Mouse (Mus musculus): ENCODE measurements around the gene Il17rb. TPM values are rescaled to one million over a fixed set of nuclear protein-coding genes. Genes with fewer than 3 reads are reported as not detected.

The Il17rb gene
- polyA plus RNA-seq, 1 experiment from 2014 or later, result 1.2 TPM

- ATAC-seq (ENCODE audit: insufficient number of reproducible peaks, low FRiP score, low TSS enrichment, low read depth) (peak; percentile 100), DNase-seq (ENCODE audit: low spot score) (peak; percentile 93)
- Histone ChIP-seq H3K27ac (replicated peaks; ENCODE audit: low read depth, low read length) (no peak within 1 kb of the TSS), H3K9me3 (ENCODE audit: control insufficient read depth, low read length) (no peaks in the 10 kb centered on the region), H3K4me1 (ENCODE audit: control insufficient read depth, insufficient read depth, low read length) (peaks cover 6% of the 10 kb centered on the region), H3K4me3 (ENCODE audit: low read depth, low read length) (peak within 1 kb of the TSS; percentile 89), H3K9ac (ENCODE audit: low read length) (peak within 1 kb of the TSS; percentile 77), H3K36me3 (ENCODE audit: control insufficient read depth, insufficient read depth, low read length) (peaks cover 12% of the 10 kb centered on the region; the same call in 1 of the 2 replicates), H3K27me3 (ENCODE audit: control insufficient read depth, insufficient read depth, low read length) (no peaks in the 10 kb centered on the region), H3K4me2 (ENCODE audit: low read depth, severe bottlenecking) (peak within 1 kb of the TSS; percentile 52)
- under 1% methylated on average over 49 of the region's 49 CpGs for WGBS
Measured at GRCm38 (mm10) chr14:29968075-29968821, 40.4 kb downstream of the Il17rb start, which contains the start of gene Selenok. TSS of gene Selenok (plus strand) at chr14:29968308.

- WGBS, result 64% methylated on average over 7 of the region's 7 CpGs
- peak overlapping the region; percentile 52 for H3K4me2 ChIP-seq (ENCODE audit: low read depth, severe bottlenecking)
- peaks cover 6% of the 10 kb centered on the region for H3K4me1 ChIP-seq (ENCODE audit: control insufficient read depth, insufficient read depth, low read length)
- H3K4me3 ChIP-seq (ENCODE audit: low read depth, low read length), result peak overlapping the region; percentile 89
- peaks cover 10% of the 10 kb centered on the region; the same call in 1 of the 2 replicates for H3K36me3 ChIP-seq (ENCODE audit: control insufficient read depth, insufficient read depth, low read length)
- no peaks in the 10 kb centered on the region for H3K27me3 ChIP-seq (ENCODE audit: control insufficient read depth, insufficient read depth, low read length)
- H3K27ac ChIP-seq (replicated peaks; ENCODE audit: low read depth, low read length), result no peak overlapping the region
- ATAC-seq (ENCODE audit: insufficient number of reproducible peaks, low FRiP score, low TSS enrichment, low read depth), result no peak
- DNase-seq (ENCODE audit: low spot score), result peak; percentile 24
- no peaks in the 10 kb centered on the region for H3K9me3 ChIP-seq (ENCODE audit: control insufficient read depth, low read length)
- H3K9ac ChIP-seq (ENCODE audit: low read length), result peak overlapping the region; percentile 53
Measured at GRCm38 (mm10) chr14:29967611-29968010, 41.1 kb downstream of the Il17rb start.

DNA sequence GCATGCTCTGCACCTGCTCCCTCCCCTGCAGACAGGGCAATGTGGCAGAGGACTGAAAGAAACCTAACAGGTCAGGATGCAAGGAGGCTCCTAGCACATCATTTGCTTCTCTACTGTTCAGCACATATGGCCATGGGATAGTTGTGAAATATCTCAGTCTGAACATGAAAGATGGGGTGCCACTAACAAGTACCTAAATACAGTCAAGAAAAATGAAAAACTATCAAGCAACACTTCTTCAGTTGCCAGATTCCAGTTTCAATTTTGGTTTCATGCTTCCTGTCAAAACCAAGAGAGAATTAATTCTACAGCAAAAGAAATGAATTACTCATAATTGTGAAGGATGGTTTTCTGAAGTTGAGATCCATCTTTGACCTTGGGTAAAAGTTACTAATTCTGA is 51.3 kb downstream of the Il17rb start:
- H3K27ac ChIP-seq (replicated peaks; ENCODE audit: low read depth, low read length), result no peak overlapping the region
- DNase-seq (ENCODE audit: low spot score) (no peak), ATAC-seq (ENCODE audit: insufficient number of reproducible peaks, low FRiP score, low TSS enrichment, low read depth) (no peak)
- no peaks in the 10 kb centered on the region for H3K9me3 ChIP-seq (ENCODE audit: control insufficient read depth, low read length)
- no peaks in the 10 kb centered on the region for H3K4me1 ChIP-seq (ENCODE audit: control insufficient read depth, insufficient read depth, low read length)
- no peak overlapping the region for H3K4me2 ChIP-seq (ENCODE audit: low read depth, severe bottlenecking)
- H3K27me3 ChIP-seq (ENCODE audit: control insufficient read depth, insufficient read depth, low read length), result no peaks in the 10 kb centered on the region
- no peak overlapping the region for H3K4me3 ChIP-seq (ENCODE audit: low read depth, low read length)
- H3K36me3 ChIP-seq (ENCODE audit: control insufficient read depth, insufficient read depth, low read length), result no peaks in the 10 kb centered on the region
- no peak overlapping the region for H3K9ac ChIP-seq (ENCODE audit: low read length)

GRCm38 (mm10) chr14:29950805-29951204 is 57.9 kb downstream of the Il17rb start:
- WGBS, result 86% methylated on average over 4 of the region's 4 CpGs
- no peak overlapping the region for H3K4me2 ChIP-seq (ENCODE audit: low read depth, severe bottlenecking)
- H3K27me3 ChIP-seq (ENCODE audit: control insufficient read depth, insufficient read depth, low read length), result no peaks in the 10 kb centered on the region
- no peaks in the 10 kb centered on the region for H3K9me3 ChIP-seq (ENCODE audit: control insufficient read depth, low read length)
- no peak overlapping the region for H3K9ac ChIP-seq (ENCODE audit: low read length)
- DNase-seq (ENCODE audit: low spot score) (no peak), ATAC-seq (ENCODE audit: insufficient number of reproducible peaks, low FRiP score, low TSS enrichment, low read depth) (no peak)
- H3K36me3 ChIP-seq (ENCODE audit: control insufficient read depth, insufficient read depth, low read length), result no peaks in the 10 kb centered on the region
- H3K27ac ChIP-seq (replicated peaks; ENCODE audit: low read depth, low read length), result no peak overlapping the region
- H3K4me1 ChIP-seq (ENCODE audit: control insufficient read depth, insufficient read depth, low read length), result no peaks in the 10 kb centered on the region
- H3K4me3 ChIP-seq (ENCODE audit: low read depth, low read length), result no peak overlapping the region

DNA sequence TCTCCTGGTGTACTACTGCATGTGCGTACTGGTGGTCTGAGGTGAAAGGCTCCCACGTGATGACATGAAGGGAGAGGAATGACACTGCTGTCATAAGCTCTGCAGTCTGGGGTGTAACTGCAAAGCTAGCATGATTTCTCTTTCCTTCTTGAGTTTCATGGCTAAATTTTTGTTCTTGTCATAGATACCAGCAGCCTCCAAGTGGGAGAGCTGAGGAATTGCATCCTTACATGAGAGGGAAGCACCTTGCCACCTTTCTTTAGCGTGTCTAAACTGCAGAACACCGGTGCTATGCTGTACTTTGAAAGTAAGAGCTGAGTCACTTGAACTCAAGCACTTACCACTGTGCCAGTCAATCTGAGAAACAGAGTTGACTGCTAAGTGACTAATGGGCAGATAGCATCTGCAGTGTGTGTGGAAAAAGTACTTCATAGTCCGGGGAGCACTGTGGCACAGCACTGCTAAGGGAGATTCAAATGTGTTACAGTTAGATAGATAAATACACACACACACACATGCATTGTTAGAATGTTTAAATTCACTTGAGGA is 61.9 kb downstream of the Il17rb start:
- no peaks in the 10 kb centered on the region for H3K27me3 ChIP-seq (ENCODE audit: control insufficient read depth, insufficient read depth, low read length)
- H3K4me1 ChIP-seq (ENCODE audit: control insufficient read depth, insufficient read depth, low read length), result no peaks in the 10 kb centered on the region
- H3K36me3 ChIP-seq (ENCODE audit: control insufficient read depth, insufficient read depth, low read length), result no peaks in the 10 kb centered on the region
- DNase-seq (ENCODE audit: low spot score) (no peak), ATAC-seq (ENCODE audit: insufficient number of reproducible peaks, low FRiP score, low TSS enrichment, low read depth) (no peak)
- H3K9ac ChIP-seq (ENCODE audit: low read length), result no peak overlapping the region
- H3K4me3 ChIP-seq (ENCODE audit: low read depth, low read length), result no peak overlapping the region
- H3K27ac ChIP-seq (replicated peaks; ENCODE audit: low read depth, low read length), result no peak overlapping the region
- no peaks in the 10 kb centered on the region for H3K9me3 ChIP-seq (ENCODE audit: control insufficient read depth, low read length)
- 74% methylated on average over 5 of the region's 5 CpGs for WGBS
- no peak overlapping the region for H3K4me2 ChIP-seq (ENCODE audit: low read depth, severe bottlenecking)

Small RNA genes lying within 50 kb of the gene (microRNA-seq; reads per million reads assigned to microRNA genes)
- 2.1 reads per million for gene Mir6947

Other genes starting within 250 kb of the Il17rb start
- gene Selenok, start 40.6 kb downstream of the Il17rb start, polyA plus RNA-seq (2014; fragmentation: Nextera tagmentation; extraction: Ambion mirVana), result 213 and 216 TPM in 2 replicates
- 68.6 and 71.0 TPM in 2 replicates for gene Actr8, start 30.6 kb downstream of the Il17rb start, polyA plus RNA-seq (2014; fragmentation: Nextera tagmentation; extraction: Ambion mirVana)
- not detected in 2 replicates for gene Chdh, start 127 bp upstream of the Il17rb start, polyA plus RNA-seq (2014; fragmentation: Nextera tagmentation; extraction: Ambion mirVana)

All from limb, embryonic 11.5 days (tissue).